Mouse (Mus musculus) retina, postnatal 7 days (tissue): Measurements from ENCODE around the gene Zc3hav1l.

ENCODE experiments used
- DNase-seq: peaks from one replicate; pipeline ENCODE4 v3.0.0-alpha.2; 2012; ENCODE audit warnings: low read depth, low spot score

The Zc3hav1l gene

GRCm38 (mm10) chr6:38298761-38299401 lies at the start of gene Zc3hav1l:
Gene Zc3hav1l, minus strand, starts transcription at chr6:38299259.
- peak; percentile 56 for DNase-seq

- no peak for DNase-seq
These were observed 48.8 kb upstream of the Zc3hav1l start for GRCm38 (mm10) chr6:38347875-38348274.

GRCm38 (mm10) chr6:38345796-38346195 lies 46.7 kb upstream of the Zc3hav1l start:
- DNase-seq, result no peak

DNA sequence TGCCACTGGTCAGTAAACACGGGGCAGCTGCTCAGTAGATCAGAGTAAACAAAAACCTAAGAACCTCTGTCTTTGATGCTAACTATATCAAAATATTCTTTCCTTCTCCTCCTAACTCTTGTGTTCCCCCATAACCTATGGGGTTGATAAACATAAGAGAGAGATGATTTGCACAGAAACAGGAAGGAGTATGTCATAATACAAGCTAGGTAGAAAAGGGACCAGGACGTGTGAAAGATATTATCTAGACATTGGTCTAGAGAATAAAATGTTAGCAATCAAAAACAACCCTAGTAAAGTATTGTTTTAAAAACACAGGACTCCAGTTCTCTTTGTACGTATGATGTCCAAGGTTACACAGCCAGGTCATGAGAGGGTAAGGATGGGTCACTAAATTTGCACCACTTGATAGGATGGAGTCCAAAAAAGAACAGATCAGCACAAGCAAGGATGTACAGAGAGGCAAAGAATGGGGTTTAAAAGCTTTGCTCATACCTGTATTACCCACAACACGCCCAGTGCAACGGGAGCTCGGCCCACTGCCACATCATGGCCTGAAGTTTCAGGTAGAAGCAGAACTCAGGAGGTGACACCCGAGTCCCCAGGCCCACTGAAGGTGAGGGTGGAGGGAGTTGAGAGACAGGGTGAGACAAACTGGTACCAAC lies 45.1 kb upstream of the Zc3hav1l start:
- DNase-seq, result no peak

DNA sequence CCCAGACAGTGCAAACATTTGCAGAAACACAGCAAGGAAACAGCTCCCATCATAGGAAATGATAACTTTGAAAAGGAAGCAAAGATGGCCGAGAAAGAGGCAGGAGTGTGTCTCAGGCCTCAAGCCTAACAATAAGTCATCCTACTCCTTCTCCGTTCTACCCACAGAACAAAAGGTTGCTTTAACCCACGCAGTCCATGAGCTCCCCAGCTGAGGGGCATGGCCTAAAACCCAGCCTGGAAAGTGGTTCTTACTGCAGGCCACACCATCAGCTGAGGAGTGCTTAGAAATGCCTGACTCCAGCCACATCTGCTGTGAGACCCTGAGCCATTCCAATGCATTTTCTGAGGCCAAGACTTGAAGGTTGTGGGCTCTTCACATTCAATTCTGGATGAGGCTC lies 44.5 kb upstream of the Zc3hav1l start:
- no peak for DNase-seq

DNA sequence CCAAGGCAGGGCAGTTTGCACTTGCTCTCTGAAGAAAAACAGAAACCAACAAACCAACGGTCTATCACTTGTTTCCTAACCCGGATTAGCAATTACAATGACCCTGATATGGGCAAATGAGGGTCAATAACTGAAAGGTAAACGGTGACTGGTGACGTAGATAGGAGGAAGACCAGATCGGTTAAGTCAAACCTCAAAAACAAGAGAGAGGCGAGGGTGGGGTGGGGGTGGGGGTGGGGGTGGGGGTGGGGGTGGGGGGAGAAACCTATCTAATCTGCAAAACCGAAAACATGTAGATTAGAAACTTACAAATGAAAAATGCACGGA lies 43.6 kb upstream of the Zc3hav1l start:
- no peak for DNase-seq

DNA sequence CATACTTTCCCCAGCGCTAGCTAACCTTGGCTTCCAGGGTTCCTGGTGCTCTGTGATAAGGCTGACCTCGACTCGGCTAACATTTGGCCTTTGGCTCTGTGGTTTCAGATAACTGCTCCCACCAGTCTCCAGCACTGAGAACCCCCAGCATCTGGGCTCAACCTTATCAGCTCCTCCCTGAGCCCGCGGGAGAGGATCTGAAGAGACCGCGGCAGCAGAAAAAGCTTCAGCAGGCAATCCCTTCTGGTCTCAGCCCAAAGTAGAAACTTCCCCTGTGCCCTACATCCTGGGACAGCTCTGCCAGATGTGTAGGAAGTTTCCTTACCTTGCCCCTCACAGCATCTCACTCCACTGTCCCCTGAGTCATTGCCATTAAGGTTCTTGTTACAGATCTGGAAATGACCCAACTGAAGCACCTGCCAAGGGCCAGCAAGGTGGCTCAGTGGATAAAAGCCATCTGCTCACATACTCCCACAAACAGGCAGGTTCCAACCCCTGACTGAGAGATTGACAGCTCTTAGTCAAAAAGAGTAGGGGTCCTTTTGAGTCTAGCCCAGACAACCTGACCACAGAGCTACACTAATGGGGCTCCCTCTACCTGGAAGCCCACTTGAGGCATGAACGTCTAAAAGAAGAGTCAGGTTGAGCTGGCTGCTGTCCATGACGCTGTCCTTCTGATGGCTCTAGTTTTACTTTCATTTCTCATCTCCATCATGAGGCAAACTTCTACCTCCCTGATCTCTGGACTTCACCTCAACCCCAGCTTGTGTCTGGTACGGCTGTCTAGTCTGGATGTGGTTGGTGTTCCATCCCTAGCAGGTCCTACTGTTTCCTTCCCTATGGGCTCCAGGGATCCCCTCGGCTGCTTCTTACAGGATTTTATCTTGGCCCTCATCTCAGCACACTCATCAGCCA lies 42.9 kb upstream of the Zc3hav1l start:
- DNase-seq, result no peak

DNA sequence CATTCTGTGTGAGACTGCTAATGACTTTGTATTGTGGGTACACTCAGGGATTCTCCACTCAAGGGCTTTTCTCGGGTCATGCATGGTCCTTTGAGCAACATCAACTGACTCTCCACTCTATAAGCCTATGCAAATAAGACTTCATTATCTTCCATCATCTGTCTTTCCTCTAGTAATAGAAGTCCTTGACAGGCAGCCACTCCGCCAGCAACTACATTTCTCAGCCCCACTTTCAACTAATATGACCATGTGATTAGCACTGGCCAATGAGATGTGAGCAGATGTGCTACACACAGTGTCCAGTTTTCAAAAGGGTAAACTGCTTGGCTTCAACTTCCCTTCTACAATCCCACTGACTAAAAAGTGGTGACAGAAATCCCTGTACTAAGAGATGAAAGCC lies 40.0 kb upstream of the Zc3hav1l start:
- DNase-seq, result no peak

- no peak for DNase-seq
These were observed 38.9 kb upstream of the Zc3hav1l start for GRCm38 (mm10) chr6:38337951-38338350.

DNA sequence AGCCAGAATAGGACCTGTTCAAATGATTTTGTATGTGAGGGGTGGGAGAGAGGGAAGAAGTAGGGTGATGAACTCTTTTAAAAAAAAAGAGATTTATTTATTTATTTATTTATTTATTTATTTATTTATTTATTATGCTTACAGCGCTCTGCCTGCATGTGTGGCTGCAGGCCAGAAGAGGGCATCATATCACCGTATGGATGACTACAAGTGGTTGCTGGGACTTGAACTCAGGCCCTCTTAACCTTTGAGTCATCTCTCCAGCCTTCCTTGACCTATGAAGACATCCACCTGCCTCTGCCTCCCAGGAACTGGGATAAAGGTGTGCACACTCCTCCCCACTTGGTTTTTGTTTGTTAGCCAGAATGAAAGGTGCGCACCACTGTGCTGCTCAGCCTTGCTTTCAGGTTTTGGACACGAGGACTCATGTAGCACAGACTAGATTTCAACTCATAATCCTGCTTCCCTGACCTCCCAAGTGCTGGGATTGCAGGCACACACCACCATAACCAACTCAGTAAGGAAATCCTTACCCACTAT lies 38.2 kb upstream of the Zc3hav1l start:
- DNase-seq, result no peak

GRCm38 (mm10) chr6:38335264-38335663 lies 36.2 kb upstream of the Zc3hav1l start:
- DNase-seq, result no peak

- peak; percentile 53 for DNase-seq
These were observed 27.5 kb upstream of the Zc3hav1l start for GRCm38 (mm10) chr6:38326596-38326995.

DNA sequence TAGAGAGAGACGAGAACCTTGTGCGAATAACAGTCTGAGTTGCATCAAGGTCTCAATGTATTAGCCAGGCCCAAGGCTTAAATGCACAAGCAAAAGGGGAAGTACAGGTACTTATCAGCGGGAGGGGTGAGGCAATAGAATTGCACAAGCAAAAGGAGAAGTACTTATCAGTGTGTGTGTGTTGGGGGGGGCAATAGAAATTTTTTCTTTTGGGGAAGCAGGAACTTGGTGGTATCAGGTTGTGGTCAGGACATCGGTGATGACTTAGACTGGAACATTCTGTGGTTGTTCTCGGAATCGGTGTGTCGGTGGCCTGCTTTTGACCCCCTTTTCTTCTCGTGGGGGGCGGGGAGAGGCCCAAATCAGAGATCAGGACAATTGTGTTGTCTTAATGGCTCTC lies 21.6 kb upstream of the Zc3hav1l start:
- no peak for DNase-seq

GRCm38 (mm10) chr6:38316050-38316449 lies 17.0 kb upstream of the Zc3hav1l start:
- no peak for DNase-seq

DNA sequence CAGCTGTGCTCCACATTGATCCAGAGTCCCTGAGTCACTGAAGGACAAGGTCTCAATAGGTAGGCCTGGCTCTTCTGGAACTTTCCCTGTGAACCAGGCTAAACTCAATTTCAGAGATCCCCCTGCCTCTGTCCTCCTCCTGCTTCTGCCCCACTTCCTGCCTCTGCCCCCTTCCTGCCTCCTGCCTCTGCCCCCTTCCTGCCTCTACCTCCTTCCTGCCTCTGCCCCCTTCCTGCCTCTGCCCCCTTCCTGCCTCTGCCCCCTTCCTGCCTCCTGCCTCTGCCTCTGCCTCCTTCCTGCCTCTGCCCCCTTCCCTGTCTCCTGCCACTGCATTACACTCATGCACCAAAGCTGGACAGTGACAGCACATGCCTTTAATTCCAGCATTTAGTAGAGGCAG lies 10.7 kb upstream of the Zc3hav1l start:
- DNase-seq, result no peak

- no peak for DNase-seq
These were observed 5.9 kb upstream of the Zc3hav1l start for GRCm38 (mm10) chr6:38304981-38305380.

GRCm38 (mm10) chr6:38298246-38298635 lies 818 bp downstream of the Zc3hav1l start:
- no peak for DNase-seq

GRCm38 (mm10) chr6:38297580-38298245 lies 1.3 kb downstream of the Zc3hav1l start:
- DNase-seq, result no peak

GRCm38 (mm10) chr6:38293708-38294107 lies 5.4 kb downstream of the Zc3hav1l start:
- DNase-seq, result no peak

GRCm38 (mm10) chr6:38292871-38293646 lies 6.0 kb downstream of the Zc3hav1l start:
- no peak for DNase-seq

DNA sequence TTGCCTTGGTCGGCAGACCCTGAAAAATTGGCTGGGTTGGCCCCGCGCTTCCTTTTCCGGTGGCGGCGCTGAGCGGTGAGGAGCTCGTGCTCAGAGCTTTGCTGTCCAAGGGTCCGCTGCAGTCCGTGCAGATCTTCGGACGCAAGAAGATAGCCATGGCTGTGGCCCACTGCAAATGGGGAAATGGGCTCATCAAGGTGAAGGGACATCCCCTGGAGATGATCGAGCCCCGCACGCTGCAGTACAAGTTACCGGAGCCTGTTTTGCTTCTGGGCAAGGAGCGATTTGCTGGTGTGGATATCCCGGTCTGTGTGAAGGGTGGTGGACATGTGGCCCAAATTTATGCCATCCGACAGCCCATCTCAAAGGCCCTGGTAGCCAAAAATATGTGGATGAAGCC lies 14.6 kb downstream of the Zc3hav1l start:
- no peak for DNase-seq
